Mouse (Mus musculus): ENCODE measurements around the gene Anp32a. TPM values are rescaled to one million over a fixed set of nuclear protein-coding genes. Genes with fewer than 3 reads are reported as not detected.
A peak's percentile ranks its signal among the peaks of the same experiment; 100 is the strongest.

Anp32a gene
- polyA plus RNA-seq, 1 experiment, result 1,184 TPM

DNA sequence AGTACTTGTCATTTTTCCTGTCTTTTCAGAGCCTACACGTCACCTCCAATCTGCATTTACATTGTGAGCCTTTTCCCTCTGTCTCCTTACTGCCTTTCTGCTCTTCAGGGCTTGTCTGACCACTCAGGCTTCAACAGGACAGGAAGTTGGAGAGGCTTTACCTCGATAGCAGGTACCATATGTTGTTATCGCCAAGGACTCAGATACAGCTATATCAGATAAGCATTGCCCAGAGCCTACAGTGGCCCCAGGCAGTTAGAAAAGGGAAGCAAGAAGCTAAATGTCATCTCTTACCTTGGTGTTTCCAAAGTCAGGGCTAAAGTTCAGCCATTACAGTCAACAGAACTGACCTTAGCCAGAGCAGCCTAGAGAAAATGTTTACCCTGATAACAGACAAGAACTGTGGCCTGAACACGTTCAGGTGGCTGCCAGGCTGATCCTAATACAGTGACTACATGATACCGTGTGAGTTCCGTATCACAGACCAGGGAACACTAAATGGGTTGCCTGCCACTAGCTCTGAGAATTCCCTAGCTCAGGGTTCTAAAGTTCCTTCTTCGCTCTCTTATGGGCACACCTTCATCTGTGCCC is 65.4 kb downstream of the Anp32a start:
- Histone ChIP-seq H3K4me3 (ENCODE audit: insufficient read depth, low read depth, low read length) (no peak overlapping the region), H3K27ac (ENCODE audit: insufficient read depth, low read depth, low read length) (no peak overlapping the region), H3K4me1 (ENCODE audit: control insufficient read depth, insufficient read depth, low read length) (no peaks in the 10 kb centered on the region)
- WGBS, result 93% methylated on average over 7 of the region's 7 CpGs
- TF ChIP-seq POLR2A (IDR thresholded peaks at IDR 0.05; ENCODE audit: insufficient read depth, low read depth, low read length) (no peak), CTCF (IDR thresholded peaks at IDR 0.05; ENCODE audit: insufficient read depth, low read depth, low read length) (no peak)

DNA sequence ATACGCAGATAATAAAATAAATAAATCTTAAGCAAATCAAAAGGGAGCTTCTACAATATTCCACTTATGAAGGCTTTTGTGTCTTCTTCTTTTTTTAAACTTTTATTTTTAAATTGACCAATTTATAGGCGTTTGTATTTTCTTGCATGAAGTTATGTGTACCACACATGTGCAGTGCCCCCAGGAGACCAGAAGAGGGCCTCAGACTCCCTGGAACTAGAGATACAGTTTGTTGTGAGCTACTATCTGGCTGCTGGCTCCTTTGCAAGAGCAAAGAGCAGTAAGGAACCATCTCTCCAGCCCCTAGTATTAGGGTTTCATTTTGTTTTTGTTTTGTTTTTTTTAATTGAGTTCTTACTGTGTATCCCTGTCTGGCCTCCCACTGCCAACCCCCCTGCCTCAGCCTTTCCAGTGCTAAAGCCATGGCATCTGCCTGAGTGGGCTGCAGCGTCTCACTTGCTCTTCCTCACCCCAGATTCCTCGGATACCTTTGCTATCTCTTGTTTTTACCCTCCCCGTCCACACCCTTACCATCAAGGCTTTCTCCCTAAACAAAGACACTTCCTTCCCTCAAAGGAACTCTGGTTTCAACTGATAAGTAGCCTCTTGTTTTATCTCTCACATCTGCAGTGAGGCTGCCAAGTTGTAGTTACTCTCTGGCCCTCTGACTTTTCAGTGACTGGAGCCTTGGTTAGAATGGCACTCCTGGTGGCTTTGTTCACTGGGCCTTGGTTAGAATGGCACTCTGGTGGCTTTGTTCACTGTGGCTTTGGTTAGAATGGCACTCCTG is 66.5 kb downstream of the Anp32a start:
- H3K4me3 ChIP-seq (ENCODE audit: insufficient read depth, low read depth, low read length), result no peak overlapping the region
- TF ChIP-seq CTCF (IDR thresholded peaks at IDR 0.05; ENCODE audit: insufficient read depth, low read depth, low read length) (no peak), POLR2A (IDR thresholded peaks at IDR 0.05; ENCODE audit: insufficient read depth, low read depth, low read length) (no peak)
- WGBS, result 84% methylated on average over 5 of the region's 5 CpGs
- no peaks in the 10 kb centered on the region for H3K4me1 ChIP-seq (ENCODE audit: control insufficient read depth, insufficient read depth, low read length)
- H3K27ac ChIP-seq (ENCODE audit: insufficient read depth, low read depth, low read length), result no peak overlapping the region

DNA sequence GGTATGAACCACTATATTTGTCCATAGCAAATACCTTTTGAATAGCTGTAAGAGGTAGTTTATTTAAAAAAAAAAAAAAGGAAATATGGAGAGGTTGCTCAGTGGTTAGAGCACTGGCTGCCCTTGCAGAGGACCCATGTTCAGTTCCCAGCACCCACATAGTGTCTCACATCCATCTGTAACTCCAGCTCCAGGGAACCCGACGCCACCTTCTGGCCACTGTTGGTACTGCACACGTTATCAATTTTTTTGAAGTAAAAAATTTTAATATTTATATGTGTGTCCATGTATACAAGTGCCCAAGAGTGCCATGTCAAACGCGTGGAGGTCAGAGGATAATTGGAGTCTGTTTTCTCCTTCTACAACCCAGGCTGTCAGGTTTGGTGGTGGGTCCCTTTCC is 77.6 kb downstream of the Anp32a start:
- 71% methylated on average over 5 of the region's 5 CpGs for WGBS
- Histone ChIP-seq H3K27ac (ENCODE audit: insufficient read depth, low read depth, low read length) (no peak overlapping the region), H3K4me1 (ENCODE audit: control insufficient read depth, insufficient read depth, low read length) (peaks cover 32% of the 10 kb centered on the region), H3K4me3 (ENCODE audit: insufficient read depth, low read depth, low read length) (no peak overlapping the region)
- TF ChIP-seq CTCF (IDR thresholded peaks at IDR 0.05; ENCODE audit: insufficient read depth, low read depth, low read length) (peak; percentile 64; the same call in 1 of the 2 replicates), POLR2A (IDR thresholded peaks at IDR 0.05; ENCODE audit: insufficient read depth, low read depth, low read length) (no peak)

GRCm38 (mm10) chr9:62420261-62420917 is 79.3 kb downstream of the Anp32a start:
- Histone ChIP-seq H3K4me1 (ENCODE audit: control insufficient read depth, insufficient read depth, low read length) (peaks cover 25% of the 10 kb centered on the region), H3K27ac (ENCODE audit: insufficient read depth, low read depth, low read length) (peak overlapping the region; percentile 30; the same call in 1 of the 2 replicates), H3K4me3 (ENCODE audit: insufficient read depth, low read depth, low read length) (no peak overlapping the region)
- TF ChIP-seq CTCF (IDR thresholded peaks at IDR 0.05; ENCODE audit: insufficient read depth, low read depth, low read length) (no peak), POLR2A (IDR thresholded peaks at IDR 0.05; ENCODE audit: insufficient read depth, low read depth, low read length) (no peak)
- WGBS, result 53% methylated on average over 10 of the region's 10 CpGs

- peak overlapping the region; percentile 49; the same call in 1 of the 2 replicates for H3K27ac ChIP-seq (ENCODE audit: insufficient read depth, low read depth, low read length)
- no peak for TF ChIP-seq CTCF (IDR thresholded peaks at IDR 0.05; ENCODE audit: insufficient read depth, low read depth, low read length)
- 0 out of 2 replicates have a peak, but pooled peaks have one; percentile 34 for TF ChIP-seq POLR2A (IDR thresholded peaks at IDR 0.05; ENCODE audit: insufficient read depth, low read depth, low read length)
- WGBS, result 19% methylated on average over 13 of the region's 13 CpGs
- H3K4me3 ChIP-seq (ENCODE audit: insufficient read depth, low read depth, low read length), result peak overlapping the region; percentile 30
- H3K4me1 ChIP-seq (ENCODE audit: control insufficient read depth, insufficient read depth, low read length), result peaks cover 23% of the 10 kb centered on the region
Observed at GRCm38 (mm10) chr9:62421027-62421426, 79.9 kb downstream of the Anp32a start.

DNA sequence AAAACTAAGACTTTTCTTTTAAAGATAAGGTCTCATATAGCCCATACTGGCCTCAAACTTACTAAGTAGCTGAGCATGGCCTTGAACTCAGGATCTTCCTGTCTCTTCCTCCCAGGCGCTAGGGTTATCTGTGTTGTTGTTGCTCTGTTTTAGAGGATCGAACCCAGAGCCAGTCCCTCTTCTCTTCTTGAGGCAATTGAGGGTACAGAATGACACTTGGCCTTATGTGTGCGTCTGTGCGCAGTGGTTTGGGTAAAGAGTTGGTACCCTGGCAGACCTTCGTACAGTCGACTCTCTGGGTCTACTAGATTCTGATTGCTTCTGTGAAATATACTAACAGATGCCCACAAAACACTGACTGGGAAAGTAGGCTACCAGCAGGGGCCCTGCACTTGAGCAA is 80.8 kb downstream of the Anp32a start:
- TF ChIP-seq POLR2A (IDR thresholded peaks at IDR 0.05; ENCODE audit: insufficient read depth, low read depth, low read length) (no peak), CTCF (IDR thresholded peaks at IDR 0.05; ENCODE audit: insufficient read depth, low read depth, low read length) (no peak)
- WGBS, result 97% methylated on average over 6 of the region's 6 CpGs
- no peak overlapping the region for H3K27ac ChIP-seq (ENCODE audit: insufficient read depth, low read depth, low read length)

GRCm38 (mm10) chr9:62422926-62423325 is 81.8 kb downstream of the Anp32a start:
- Histone ChIP-seq H3K27ac (ENCODE audit: insufficient read depth, low read depth, low read length) (no peak overlapping the region), H3K4me3 (ENCODE audit: insufficient read depth, low read depth, low read length) (no peak overlapping the region), H3K4me1 (ENCODE audit: control insufficient read depth, insufficient read depth, low read length) (peaks cover 23% of the 10 kb centered on the region)
- WGBS, result 87% methylated on average over 10 of the region's 10 CpGs
- no peak for TF ChIP-seq POLR2A (IDR thresholded peaks at IDR 0.05; ENCODE audit: insufficient read depth, low read depth, low read length)
- no peak for TF ChIP-seq CTCF (IDR thresholded peaks at IDR 0.05; ENCODE audit: insufficient read depth, low read depth, low read length)

More for the DNA sequence above, 80.8 kb downstream of the Anp32a start:
- H3K4me1 ChIP-seq (ENCODE audit: control insufficient read depth, insufficient read depth, low read length), result peaks cover 23% of the 10 kb centered on the region
- no peak overlapping the region for H3K4me3 ChIP-seq (ENCODE audit: insufficient read depth, low read depth, low read length)

DNA sequence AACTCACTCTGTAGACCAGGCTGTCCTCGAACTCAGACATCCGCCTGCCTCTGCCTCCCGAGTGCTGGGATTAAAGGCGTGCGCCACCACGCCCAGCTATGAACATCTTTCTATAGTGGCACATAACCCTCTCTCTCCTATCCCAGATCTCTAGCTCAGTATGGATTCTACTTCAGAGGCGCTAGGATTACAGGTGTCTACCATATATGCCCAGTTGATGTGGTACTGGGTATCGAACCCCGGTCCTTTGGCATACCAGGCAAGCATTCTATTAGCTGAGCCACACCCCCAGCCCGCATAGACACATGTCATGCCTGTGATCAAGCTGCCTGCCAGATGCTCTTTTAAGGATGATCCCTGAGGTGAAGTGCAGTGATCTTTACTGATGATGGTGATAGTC is 82.8 kb downstream of the Anp32a start:
- H3K4me1 ChIP-seq (ENCODE audit: control insufficient read depth, insufficient read depth, low read length), result peaks cover 23% of the 10 kb centered on the region
- 94% methylated on average over 10 of the region's 10 CpGs for WGBS
- no peak overlapping the region for H3K4me3 ChIP-seq (ENCODE audit: insufficient read depth, low read depth, low read length)
- TF ChIP-seq POLR2A (IDR thresholded peaks at IDR 0.05; ENCODE audit: insufficient read depth, low read depth, low read length) (no peak), CTCF (IDR thresholded peaks at IDR 0.05; ENCODE audit: insufficient read depth, low read depth, low read length) (no peak)
- no peak overlapping the region for H3K27ac ChIP-seq (ENCODE audit: insufficient read depth, low read depth, low read length)

DNA sequence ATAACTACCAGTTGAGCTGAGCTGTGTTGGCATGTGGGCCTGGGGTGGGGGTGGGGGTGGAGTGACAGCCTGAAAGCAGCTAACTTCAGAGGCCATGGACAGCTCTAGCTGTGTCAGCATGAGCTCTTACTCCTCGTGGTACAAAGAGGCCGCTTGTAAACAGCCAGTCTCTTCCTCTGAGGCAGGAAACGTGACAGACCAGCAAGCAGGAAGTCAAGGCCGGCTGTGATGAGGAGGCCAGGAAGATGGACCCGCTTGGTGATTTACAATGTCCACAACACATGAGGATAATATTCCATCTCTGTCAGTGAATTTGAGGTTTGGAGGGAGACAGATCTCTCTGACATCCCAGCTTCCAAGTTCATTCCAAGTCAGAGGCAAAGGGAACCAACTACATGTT is 84.2 kb downstream of the Anp32a start:
- H3K27ac ChIP-seq (ENCODE audit: insufficient read depth, low read depth, low read length), result no peak overlapping the region
- WGBS, result 68% methylated on average over 5 of the region's 5 CpGs

More for the DNA sequence above, 84.2 kb downstream of the Anp32a start:
- peaks cover 19% of the 10 kb centered on the region for H3K4me1 ChIP-seq (ENCODE audit: control insufficient read depth, insufficient read depth, low read length)
- no peak overlapping the region for H3K4me3 ChIP-seq (ENCODE audit: insufficient read depth, low read depth, low read length)
- TF ChIP-seq CTCF (IDR thresholded peaks at IDR 0.05; ENCODE audit: insufficient read depth, low read depth, low read length) (no peak), POLR2A (IDR thresholded peaks at IDR 0.05; ENCODE audit: insufficient read depth, low read depth, low read length) (no peak)

Measured in olfactory bulb, adult 2 months (tissue).